Mouse (Mus musculus) adrenal gland, adult 8-10 months (tissue): Measurements from ENCODE around the gene Il17ra. TPM values are rescaled to one million over a fixed set of nuclear protein-coding genes. Genes with fewer than 3 reads are reported as not detected.

ENCODE experiments used
- DNase-seq: peaks from one replicate; pipeline ENCODE4 v3.0.0; 2022
- total RNA-seq, 4 experiments: library from RNA; stranded (reverse); gene quantifications; 2 replicates each; pipeline ENCODE4 v1.2.4; 2022

Il17ra gene
- total RNA-seq, 4 experiments from 2014 or later: 12.9 to 14.8 (median 13.4) TPM

DNA sequence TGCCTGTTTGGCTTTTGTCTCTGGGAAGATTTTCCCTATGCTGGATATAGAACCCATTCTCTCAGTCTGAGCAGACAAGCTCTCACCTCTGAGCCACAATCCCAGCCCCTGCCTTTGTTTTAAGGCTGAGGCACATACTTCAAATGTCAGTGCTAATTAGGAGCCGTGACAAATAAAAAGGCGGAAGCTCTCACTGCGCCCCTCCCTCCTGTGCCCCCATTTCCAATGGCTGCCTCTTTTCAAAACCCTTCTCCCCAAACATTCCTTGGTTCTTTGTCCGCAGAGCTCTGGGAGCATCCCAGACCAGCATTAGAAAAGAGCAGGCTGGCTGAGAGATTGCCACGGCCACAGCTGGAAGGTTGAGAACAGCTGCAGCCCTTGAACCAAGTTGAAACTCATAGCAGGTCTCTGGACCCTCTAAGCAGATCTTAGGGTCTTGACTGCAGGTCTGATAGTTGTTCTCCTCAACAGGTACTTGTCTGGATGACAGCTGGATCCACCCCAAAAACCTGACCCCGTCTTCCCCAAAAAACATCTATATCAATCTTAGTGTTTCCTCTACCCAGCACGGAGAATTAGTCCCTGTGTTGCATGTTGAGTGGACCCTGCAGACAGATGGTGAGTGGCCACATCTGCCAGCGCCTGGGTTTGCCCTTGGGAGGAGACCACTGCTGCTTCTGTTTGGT is 9.6 kb downstream of the Il17ra start:
- DNase-seq: no peak

DNA sequence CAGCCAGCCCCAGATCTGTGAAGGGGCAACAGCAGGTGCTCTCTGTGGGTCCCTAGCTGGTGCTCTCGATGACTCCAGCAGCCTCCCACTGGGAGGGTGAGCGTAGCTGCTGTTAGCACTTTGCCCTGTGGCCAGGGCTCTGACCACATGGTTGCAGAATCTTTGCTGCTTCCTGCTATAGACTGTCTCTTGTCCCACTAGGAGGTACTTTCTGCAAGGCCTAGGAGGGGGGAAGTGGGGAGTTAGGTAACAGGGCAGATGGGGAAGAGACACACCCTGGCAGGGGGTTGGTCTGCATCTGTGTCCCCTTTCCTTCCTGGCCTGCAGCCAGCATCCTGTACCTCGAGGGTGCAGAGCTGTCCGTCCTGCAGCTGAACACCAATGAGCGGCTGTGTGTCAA is 10.4 kb downstream of the Il17ra start:
- DNase-seq: no peak

- no peak for DNase-seq
Measured at GRCm38 (mm10) chr6:120475288-120475687, 12.2 kb downstream of the Il17ra start.

- no peak for DNase-seq
Measured at GRCm38 (mm10) chr6:120479302-120479701, 16.3 kb downstream of the Il17ra start.

DNA sequence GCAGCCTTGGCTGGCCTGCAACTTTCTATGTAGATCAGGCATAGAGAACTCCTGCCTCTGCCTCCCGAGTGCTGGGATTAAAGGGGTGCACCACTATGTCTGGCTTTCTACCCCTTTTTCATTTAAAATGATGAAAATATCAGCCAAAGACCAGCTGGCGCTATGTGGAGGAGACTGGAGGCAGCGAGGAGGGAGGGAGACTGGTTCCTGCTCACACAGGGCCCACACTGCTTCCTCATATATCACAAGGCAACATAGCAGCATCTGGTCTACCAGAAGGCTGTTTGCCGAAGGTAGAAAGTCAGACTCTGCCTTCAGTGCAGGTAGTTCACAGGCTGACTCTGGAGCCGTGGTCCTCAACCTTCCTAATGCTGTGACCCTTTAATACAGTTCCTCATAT is 17.3 kb downstream of the Il17ra start:
- no peak for DNase-seq

GRCm38 (mm10) chr6:120481538-120481937 is 18.5 kb downstream of the Il17ra start:
- no peak for DNase-seq

GRCm38 (mm10) chr6:120482021-120482420 is 19.0 kb downstream of the Il17ra start:
- no peak for DNase-seq

DNA sequence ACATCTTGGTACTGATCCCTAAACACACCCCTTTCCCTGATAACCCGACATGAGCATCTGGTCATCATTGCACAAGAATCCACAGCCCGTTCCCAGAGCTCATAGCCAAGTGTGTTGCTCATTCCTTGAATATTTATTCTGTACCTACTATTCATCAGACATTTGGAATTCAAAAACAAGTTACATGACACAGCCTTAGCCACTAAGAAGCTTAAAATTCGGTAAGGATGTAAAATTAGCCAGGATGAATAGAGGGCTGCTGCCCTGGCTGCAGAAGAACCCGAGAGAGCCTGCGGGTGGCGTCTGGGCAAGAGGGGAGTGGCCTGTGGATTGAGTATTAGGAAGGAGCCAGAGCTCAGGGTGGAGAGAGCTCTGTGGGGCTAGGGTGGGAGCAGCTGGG is 19.7 kb downstream of the Il17ra start:
- DNase-seq: no peak

DNA sequence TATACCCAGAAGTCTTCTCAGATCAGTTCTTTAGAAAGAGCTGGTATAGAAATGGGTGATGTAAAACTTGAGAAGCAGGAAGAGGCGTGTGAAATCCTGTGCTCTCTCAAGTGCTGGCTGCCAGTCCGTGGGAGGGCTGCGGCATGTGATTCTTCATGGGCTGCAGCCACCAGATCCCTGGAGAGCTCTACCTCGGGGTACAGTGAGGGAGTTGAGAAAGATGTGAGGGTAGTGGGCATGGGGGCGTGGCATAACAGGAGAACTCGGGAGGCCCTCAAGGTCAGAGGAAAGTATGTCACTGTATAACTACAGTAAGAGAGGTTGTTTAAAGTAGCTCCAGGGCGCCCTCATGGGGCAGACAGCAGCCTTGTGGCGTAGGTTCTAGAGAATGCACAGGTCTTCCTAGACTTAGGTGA is 20.2 kb downstream of the Il17ra start:
- no peak for DNase-seq

DNA sequence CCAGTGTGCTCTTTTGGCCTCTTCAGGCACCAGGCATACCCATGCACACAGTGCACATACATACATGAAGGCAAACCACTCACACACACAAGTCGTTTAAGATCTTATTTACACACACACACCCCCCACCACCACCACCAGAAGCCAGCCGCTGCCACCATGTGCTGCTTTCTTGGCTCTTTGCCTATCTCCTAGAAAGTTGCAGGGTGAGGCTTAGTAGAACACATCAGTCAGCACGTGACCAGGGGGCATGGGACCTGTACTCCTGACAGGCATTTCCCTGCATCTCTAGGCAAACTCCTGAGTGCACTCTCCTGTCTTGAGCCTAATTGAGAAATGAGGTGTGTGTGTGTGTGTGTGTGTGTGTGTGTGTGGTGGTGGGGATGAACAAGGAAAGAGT is 22.0 kb downstream of the Il17ra start:
- DNase-seq: no peak

DNA sequence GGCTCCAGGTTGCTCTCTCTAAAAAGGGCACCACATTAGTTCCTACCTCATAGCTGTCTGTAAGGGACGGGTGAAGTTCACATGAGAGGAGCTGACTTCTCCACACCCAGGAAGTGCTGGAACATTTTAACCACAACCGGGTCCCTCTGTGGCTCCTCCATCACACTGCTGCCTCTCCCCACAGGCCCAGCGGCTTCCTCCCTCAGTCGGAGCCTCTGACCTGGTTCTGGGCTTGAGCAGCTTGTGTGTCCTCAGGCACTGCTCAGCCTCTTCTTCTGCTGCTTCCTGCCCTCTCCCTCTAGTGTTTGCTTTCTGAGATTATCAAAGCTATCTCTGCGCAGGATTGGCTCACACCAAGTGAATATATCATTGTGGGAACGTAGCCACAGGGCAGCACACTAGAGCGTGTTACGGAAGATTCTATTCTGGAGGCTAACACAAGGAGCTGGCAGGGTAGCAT is 23.0 kb downstream of the Il17ra start:
- DNase-seq: no peak

- DNase-seq: no peak
Measured at GRCm38 (mm10) chr6:120488647-120489046, 25.6 kb downstream of the Il17ra start.

DNA sequence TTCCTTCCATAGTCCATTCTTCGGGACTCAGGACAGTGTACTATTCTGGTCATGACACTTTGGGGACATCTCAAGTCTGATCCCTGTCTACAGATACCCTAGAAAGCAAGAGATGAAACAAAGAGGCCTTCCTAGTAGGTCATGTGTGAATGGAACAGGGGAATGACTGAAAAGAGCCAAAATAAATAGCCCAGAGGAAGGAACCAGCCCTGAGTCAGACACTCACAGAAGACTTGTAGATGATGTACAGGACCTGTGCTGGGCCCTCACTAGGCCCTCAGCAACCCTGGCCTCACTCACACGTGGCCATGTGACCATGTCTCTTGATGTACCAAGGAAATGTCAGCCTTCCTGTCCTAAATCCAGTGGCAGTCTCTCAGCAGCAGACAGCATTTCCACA is 26.4 kb downstream of the Il17ra start:
- DNase-seq: no peak

DNA sequence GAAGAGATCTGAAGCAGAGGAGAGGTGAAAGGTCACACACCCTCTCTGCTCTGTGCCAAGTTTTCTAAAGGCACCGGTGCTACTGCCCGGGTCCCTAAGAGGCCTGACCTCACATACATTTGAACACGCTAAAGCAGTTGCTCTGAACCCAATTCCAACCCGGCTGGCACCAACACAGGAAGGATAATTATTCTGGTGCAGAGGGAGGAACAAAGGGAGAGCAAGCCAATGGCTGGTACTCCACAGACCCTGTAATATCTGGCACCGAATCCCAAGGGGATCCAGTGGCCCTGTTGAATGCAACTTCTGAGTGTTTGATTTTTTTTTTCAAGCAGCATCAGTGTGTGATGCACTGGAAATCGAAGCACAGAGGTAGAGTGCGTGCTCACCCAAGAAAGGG is 28.0 kb downstream of the Il17ra start:
- DNase-seq: no peak

GRCm38 (mm10) chr6:120491862-120492498 is 28.9 kb downstream of the Il17ra start:
- DNase-seq: no peak

DNA sequence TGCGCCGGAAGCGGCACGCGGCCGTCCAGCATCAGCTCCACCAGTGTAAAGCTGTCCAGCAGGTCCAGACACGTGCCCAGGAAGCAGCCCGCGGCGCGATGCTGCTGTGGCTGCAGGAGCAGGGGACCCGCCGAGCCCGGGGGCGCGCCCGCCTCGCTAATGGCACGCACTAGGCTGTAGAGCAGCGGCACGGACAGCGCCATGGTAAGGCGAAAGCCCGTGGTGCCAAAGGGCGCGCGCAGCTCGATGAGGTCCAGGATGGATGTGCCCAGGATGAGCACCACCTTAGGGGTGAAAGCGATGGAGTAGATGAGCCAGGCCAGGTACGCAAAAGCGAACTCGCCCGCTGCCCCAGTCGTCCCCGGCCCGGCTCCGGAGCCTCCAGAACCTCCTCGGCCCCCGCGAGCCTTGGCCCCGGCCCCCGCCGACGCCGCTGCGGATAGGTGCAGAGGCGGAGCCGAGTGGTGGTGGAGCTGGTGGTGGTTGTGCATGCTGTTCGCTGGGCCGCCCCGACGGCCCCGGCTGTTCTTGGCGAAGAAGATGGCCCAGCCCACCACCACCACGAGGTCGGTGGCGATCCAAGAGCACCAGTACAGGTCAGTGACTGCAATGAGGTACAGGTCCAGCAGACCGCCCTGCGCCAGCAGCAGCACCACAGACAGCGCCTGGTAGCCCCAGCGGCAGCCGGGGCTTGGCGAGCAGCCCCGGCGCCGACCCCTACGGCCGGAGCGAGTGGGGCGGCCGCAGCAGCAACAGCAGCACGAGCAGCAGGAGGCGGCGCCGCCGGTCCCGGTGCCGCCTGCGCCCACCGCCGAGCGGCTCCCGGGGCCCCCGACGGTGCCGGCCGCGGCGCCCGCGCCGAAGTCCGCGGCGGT is 29.7 kb downstream of the Il17ra start:
- DNase-seq: no peak

- no peak for DNase-seq
Measured at GRCm38 (mm10) chr6:120493374-120494181, 30.5 kb downstream of the Il17ra start, which contains the start of gene Tmem121b. Gene Tmem121b (minus strand): TSS chr6:120493807.

DNA sequence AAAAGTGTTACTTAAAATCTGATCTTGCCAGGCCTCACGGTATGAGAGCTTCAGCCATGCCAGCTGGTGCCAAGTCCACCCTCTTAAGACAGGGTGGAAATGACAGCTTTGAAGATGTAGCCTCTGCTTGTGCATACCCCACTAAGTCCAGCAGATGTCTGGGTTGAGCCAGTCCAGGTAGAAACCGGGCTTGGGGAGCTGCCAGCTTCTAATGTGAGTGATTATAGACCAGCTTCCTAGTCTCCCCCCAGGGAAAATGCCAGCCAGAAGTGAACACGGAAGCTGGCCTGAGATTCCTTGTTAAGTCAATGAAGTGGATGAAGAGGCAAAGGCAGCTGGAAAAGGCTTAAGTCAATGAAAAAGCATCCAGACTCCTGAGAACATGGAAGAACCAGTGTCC is 33.5 kb downstream of the Il17ra start:
- no peak for DNase-seq

DNA sequence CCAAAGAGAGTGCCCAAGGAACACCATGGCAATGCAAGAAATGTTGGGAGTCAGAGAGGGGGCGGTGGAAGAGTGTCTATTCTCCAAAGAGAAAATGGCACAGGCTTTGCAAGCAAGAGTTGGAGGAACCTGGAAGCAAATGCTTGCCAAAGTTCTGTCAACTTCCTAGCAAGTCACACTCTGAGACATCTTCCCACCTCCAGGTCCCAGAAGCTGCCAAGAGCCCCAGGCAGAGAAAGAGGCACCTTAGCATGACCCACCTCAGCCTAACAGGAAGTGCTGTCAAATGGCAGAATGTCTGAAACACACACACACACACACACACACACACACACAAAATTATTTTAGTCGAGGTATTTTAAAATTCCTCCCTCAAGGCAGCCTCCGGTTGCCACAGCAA is 41.0 kb downstream of the Il17ra start:
- no peak for DNase-seq

GRCm38 (mm10) chr6:120505531-120505930 is 42.5 kb downstream of the Il17ra start:
- no peak for DNase-seq

DNA sequence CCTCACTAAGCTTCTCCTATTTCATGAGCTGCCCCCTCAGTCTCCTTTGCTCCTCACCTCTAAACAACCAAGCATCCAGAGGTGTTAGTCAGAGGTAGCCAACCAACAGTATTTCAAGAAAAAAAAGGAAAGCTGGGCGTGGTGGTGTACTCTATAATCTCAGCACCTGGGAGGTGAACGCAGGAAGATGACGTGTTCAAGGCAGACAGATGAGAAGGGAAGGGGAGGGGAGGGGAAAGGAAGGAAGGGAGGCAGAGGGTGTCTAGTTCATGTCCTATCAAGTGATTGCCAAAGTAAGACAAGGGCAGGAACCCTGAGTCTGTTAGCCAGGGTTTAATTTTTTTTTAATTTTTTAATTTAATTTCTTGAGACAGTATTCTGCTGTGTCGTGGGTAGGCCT is 45.6 kb downstream of the Il17ra start:
- no peak for DNase-seq

DNA sequence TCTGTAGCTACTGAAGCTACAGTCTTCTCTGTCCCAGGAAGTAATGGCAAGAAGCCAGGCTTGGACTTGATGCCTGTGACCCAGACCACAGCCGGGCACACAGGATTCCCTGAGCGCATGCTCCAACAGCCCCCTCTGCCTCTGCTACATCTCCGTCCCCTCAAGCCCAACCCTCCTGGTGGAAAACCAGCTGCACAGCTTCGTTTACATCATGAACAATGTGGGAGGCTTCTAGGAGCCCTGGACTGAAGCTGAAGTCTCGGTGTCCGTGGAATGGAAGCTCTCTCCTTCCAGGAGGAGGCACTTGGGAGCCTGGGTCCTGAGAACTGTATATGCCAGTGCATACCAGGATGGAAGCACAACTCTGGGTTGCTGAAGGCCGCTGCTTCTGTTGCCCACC is 46.9 kb downstream of the Il17ra start:
- no peak for DNase-seq
